Mouse (Mus musculus): ENCODE data around the gene Tgfbrap1. TPM values are rescaled to one million over a fixed set of nuclear protein-coding genes. Genes with fewer than 3 reads are reported as not detected.

Gene Tgfbrap1
- polyA plus RNA-seq, 1 experiment, result 30.6 TPM

- Histone ChIP-seq H3K4me1 (ENCODE audit: control insufficient read depth, insufficient read depth, low read length) (peaks cover 2% of the 10 kb centered on the region; the same call in 1 of the 2 replicates), H3K4me3 (replicated peaks; ENCODE audit: extremely low read depth, low read depth, low read length) (no peak overlapping the region)
- TF ChIP-seq CTCF (IDR thresholded peaks at IDR 0.05; ENCODE audit: insufficient read depth, low read length) (no peak), POLR2A (IDR thresholded peaks at IDR 0.05; ENCODE audit: borderline replicate concordance, extremely low read depth, low read depth, low read length) (no peak)
- WGBS, result 75% methylated on average over 5 of the region's 5 CpGs
- DNase-seq, result no peak
Measured at GRCm38 (mm10) chr1:43082946-43083345, 15.5 kb downstream of the Tgfbrap1 start.

GRCm38 (mm10) chr1:43078124-43078523 is 20.3 kb downstream of the Tgfbrap1 start:
- 38% methylated on average over 2 of the region's 2 CpGs for WGBS
- DNase-seq, result no peak

GRCm38 (mm10) chr1:43074791-43075190 is 23.6 kb downstream of the Tgfbrap1 start:
- 90% methylated on average over 2 of the region's 2 CpGs for WGBS
- TF ChIP-seq CTCF (IDR thresholded peaks at IDR 0.05; ENCODE audit: insufficient read depth, low read length) (no peak), POLR2A (IDR thresholded peaks at IDR 0.05; ENCODE audit: borderline replicate concordance, extremely low read depth, low read depth, low read length) (no peak)
- Histone ChIP-seq H3K4me1 (ENCODE audit: control insufficient read depth, insufficient read depth, low read length) (peaks cover 4% of the 10 kb centered on the region; the same call in 1 of the 2 replicates), H3K4me3 (replicated peaks; ENCODE audit: extremely low read depth, low read depth, low read length) (no peak overlapping the region)
- DNase-seq, result no peak

More at GRCm38 (mm10) chr1:43078124-43078523, 20.3 kb downstream of the Tgfbrap1 start:
- Histone ChIP-seq H3K4me3 (replicated peaks; ENCODE audit: extremely low read depth, low read depth, low read length) (no peak overlapping the region), H3K4me1 (ENCODE audit: control insufficient read depth, insufficient read depth, low read length) (peaks cover 4% of the 10 kb centered on the region; the same call in 1 of the 2 replicates)
- TF ChIP-seq POLR2A (IDR thresholded peaks at IDR 0.05; ENCODE audit: borderline replicate concordance, extremely low read depth, low read depth, low read length) (no peak), CTCF (IDR thresholded peaks at IDR 0.05; ENCODE audit: insufficient read depth, low read length) (no peak)

- peaks cover 3% of the 10 kb centered on the region; the same call in 1 of the 2 replicates for H3K4me1 ChIP-seq (ENCODE audit: control insufficient read depth, insufficient read depth, low read length)
- TF ChIP-seq POLR2A (IDR thresholded peaks at IDR 0.05; ENCODE audit: borderline replicate concordance, extremely low read depth, low read depth, low read length) (no peak), CTCF (IDR thresholded peaks at IDR 0.05; ENCODE audit: insufficient read depth, low read length) (no peak)
- no peak overlapping the region for H3K4me3 ChIP-seq (replicated peaks; ENCODE audit: extremely low read depth, low read depth, low read length)
- no peak for DNase-seq
- 78% methylated on average over 1 of the region's 1 CpGs for WGBS
Measured at GRCm38 (mm10) chr1:43072561-43072960, 25.9 kb downstream of the Tgfbrap1 start.

- WGBS, result 95% methylated on average over 8 of the region's 8 CpGs
- TF ChIP-seq POLR2A (IDR thresholded peaks at IDR 0.05; ENCODE audit: borderline replicate concordance, extremely low read depth, low read depth, low read length) (no peak), CTCF (IDR thresholded peaks at IDR 0.05; ENCODE audit: insufficient read depth, low read length) (no peak)
Measured at GRCm38 (mm10) chr1:43072028-43072427, 26.4 kb downstream of the Tgfbrap1 start.

GRCm38 (mm10) chr1:43070726-43071125 is 27.7 kb downstream of the Tgfbrap1 start:
- Histone ChIP-seq H3K4me1 (ENCODE audit: control insufficient read depth, insufficient read depth, low read length) (peaks cover 2% of the 10 kb centered on the region; the same call in 1 of the 2 replicates), H3K4me3 (replicated peaks; ENCODE audit: extremely low read depth, low read depth, low read length) (no peak overlapping the region)
- WGBS, result 48% methylated on average over 5 of the region's 5 CpGs
- peak; percentile 20 for DNase-seq
- TF ChIP-seq CTCF (IDR thresholded peaks at IDR 0.05; ENCODE audit: insufficient read depth, low read length) (no peak), POLR2A (IDR thresholded peaks at IDR 0.05; ENCODE audit: borderline replicate concordance, extremely low read depth, low read depth, low read length) (no peak)

More at GRCm38 (mm10) chr1:43072028-43072427, 26.4 kb downstream of the Tgfbrap1 start:
- no peak for DNase-seq
- Histone ChIP-seq H3K4me1 (ENCODE audit: control insufficient read depth, insufficient read depth, low read length) (peaks cover 2% of the 10 kb centered on the region; the same call in 1 of the 2 replicates), H3K4me3 (replicated peaks; ENCODE audit: extremely low read depth, low read depth, low read length) (no peak overlapping the region)

- TF ChIP-seq POLR2A (IDR thresholded peaks at IDR 0.05; ENCODE audit: borderline replicate concordance, extremely low read depth, low read depth, low read length) (no peak), CTCF (IDR thresholded peaks at IDR 0.05; ENCODE audit: insufficient read depth, low read length) (no peak)
- DNase-seq, result no peak
- H3K4me3 ChIP-seq (replicated peaks; ENCODE audit: extremely low read depth, low read depth, low read length), result no peak overlapping the region
- H3K4me1 ChIP-seq (ENCODE audit: control insufficient read depth, insufficient read depth, low read length), result peaks cover 2% of the 10 kb centered on the region; the same call in 1 of the 2 replicates
- 66% methylated on average over 7 of the region's 7 CpGs for WGBS
Measured at GRCm38 (mm10) chr1:43067551-43067950, 30.9 kb downstream of the Tgfbrap1 start.

GRCm38 (mm10) chr1:43066573-43066972 is 31.9 kb downstream of the Tgfbrap1 start:
- H3K4me1 ChIP-seq (ENCODE audit: control insufficient read depth, insufficient read depth, low read length), result peaks cover 2% of the 10 kb centered on the region; the same call in 1 of the 2 replicates
- TF ChIP-seq CTCF (IDR thresholded peaks at IDR 0.05; ENCODE audit: insufficient read depth, low read length) (no peak), POLR2A (IDR thresholded peaks at IDR 0.05; ENCODE audit: borderline replicate concordance, extremely low read depth, low read depth, low read length) (no peak)
- no peak for DNase-seq
- whole genome bisulfite sequencing, result 64% methylated on average over 8 of the region's 8 CpGs
- H3K4me3 ChIP-seq (replicated peaks; ENCODE audit: extremely low read depth, low read depth, low read length), result no peak overlapping the region

GRCm38 (mm10) chr1:43065615-43066310 is 32.7 kb downstream of the Tgfbrap1 start:
- 56% methylated on average over 9 of the region's 9 CpGs for WGBS
- DNase-seq, result peak; percentile 60
- TF ChIP-seq POLR2A (IDR thresholded peaks at IDR 0.05; ENCODE audit: borderline replicate concordance, extremely low read depth, low read depth, low read length), result no peak
- TF ChIP-seq CTCF (IDR thresholded peaks at IDR 0.05; ENCODE audit: insufficient read depth, low read length), result peak; percentile 87
- Histone ChIP-seq H3K4me1 (ENCODE audit: control insufficient read depth, insufficient read depth, low read length) (0 out of 2 replicates have a peak, but pooled peaks cover 2% of the 10 kb centered on the region), H3K4me3 (replicated peaks; ENCODE audit: extremely low read depth, low read depth, low read length) (no peak overlapping the region)

- no peak for TF ChIP-seq CTCF (IDR thresholded peaks at IDR 0.05; ENCODE audit: insufficient read depth, low read length)
- TF ChIP-seq POLR2A (IDR thresholded peaks at IDR 0.05; ENCODE audit: borderline replicate concordance, extremely low read depth, low read depth, low read length), result no peak
- WGBS, result 86% methylated on average over 5 of the region's 5 CpGs
- no peaks in the 10 kb centered on the region for H3K4me1 ChIP-seq (ENCODE audit: control insufficient read depth, insufficient read depth, low read length)
- DNase-seq, result no peak
- no peak overlapping the region for H3K4me3 ChIP-seq (replicated peaks; ENCODE audit: extremely low read depth, low read depth, low read length)
Measured at GRCm38 (mm10) chr1:43051903-43052302, 46.5 kb downstream of the Tgfbrap1 start.

Measured in lung, adult 2 months (tissue).